Mouse (Mus musculus) spleen, postnatal 10 days (tissue): ENCODE measurements around the gene Ssna1.
"Not testable (repeated sequence)": the region's sequence is repeated elsewhere in the genome, so short reads cannot be mapped to it uniquely, and the experiment has no call there.

Source experiments
- DNase-seq, 2 experiments: peaks; one replicate each; pipeline ENCODE4 v3.0.0; 2021 to 2022; ENCODE audit warnings: low spot score in 2 of 2

The Ssna1 gene

DNA sequence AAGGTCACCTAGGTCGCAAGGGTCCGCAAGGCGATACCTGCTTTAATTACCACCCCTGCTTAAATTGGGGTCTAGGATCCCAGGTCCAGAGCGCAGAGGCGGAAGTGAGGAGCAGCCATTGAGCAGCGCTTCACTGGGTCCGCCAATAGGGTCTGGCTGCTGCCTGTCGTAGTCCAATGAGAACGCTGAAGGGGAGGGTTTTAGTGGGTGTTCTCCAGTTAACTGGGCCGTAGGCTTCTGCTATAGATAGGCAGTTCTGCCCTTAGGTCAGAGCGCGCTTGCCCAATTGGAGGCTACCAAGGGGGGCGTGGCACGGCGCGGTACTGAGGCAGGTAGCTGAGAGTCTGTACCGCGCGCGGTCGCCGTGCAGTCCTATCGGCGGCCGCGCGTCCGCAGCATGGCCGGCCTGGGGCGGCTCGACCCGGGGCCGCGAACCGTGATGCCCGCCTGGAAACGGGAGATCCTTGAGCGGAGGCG is 9.9 kb downstream of the Ssna1 start, which contains the start of gene Tprn:
Tprn (plus strand) TSS at position 328 of the 477 bp plus-strand sequence.
- peak; percentile 90 to 97 for DNase-seq

DNA sequence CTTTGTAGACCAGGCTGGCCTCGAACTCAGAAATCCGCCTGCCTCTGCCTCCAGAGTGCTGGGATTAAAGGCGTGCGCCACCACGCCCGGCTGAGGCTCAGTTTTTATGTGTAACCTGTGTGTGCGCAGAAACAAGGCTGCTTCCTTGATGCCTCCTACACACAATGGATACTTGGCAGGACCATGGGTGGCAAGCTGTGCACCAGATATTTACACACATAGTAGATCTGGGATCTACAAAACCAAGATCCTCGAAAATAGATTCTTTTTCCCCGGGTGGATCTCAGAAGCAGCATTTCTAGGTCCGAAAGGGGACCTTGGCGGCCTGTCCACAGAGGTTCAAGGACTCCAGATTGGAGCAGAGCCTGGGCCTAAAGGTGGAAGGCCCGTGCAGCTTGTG is 10.4 kb downstream of the Ssna1 start:
- no peak for DNase-seq

DNA sequence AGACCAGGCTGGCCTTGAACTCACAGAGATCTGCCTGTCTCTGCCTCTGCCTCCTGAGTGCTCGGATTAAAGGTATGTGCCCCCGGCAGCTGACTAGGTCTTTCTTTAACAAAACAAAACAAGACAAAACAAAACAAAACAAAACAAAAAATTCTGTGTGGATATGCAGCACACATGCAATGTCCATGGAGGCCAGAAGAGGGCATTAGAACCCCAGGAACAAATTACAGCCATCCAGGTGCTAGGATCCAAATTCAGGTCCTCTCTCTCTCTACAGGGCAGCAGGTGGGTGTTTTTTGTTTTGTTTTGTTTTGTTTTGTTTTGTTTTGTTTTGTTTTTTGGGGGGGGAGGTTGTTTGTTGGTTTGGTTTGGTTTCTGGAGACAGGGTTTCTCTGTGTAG is 13.4 kb downstream of the Ssna1 start:
- DNase-seq = peak in 1 of 2 experiments; percentile 40

DNA sequence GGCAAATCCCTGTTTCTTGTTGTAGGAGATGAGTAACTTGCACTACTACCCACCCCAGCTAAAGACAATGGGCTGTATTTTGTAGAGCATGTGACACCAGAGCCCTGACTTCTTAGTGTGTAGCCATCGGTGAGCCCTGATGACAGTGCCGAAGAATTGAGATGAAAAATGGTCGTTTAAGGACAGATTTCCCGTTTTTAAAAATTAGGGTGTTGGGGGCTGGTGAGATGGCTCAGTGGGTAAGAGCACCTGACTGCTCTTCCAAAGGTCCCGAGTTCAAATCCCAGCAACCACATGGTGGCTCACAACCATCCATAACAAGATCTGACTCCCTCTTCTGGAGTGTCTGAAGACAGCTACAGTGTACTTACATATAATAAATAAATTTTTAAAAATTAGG is 15.0 kb downstream of the Ssna1 start:
- DNase-seq = not testable (repeated sequence)

DNA sequence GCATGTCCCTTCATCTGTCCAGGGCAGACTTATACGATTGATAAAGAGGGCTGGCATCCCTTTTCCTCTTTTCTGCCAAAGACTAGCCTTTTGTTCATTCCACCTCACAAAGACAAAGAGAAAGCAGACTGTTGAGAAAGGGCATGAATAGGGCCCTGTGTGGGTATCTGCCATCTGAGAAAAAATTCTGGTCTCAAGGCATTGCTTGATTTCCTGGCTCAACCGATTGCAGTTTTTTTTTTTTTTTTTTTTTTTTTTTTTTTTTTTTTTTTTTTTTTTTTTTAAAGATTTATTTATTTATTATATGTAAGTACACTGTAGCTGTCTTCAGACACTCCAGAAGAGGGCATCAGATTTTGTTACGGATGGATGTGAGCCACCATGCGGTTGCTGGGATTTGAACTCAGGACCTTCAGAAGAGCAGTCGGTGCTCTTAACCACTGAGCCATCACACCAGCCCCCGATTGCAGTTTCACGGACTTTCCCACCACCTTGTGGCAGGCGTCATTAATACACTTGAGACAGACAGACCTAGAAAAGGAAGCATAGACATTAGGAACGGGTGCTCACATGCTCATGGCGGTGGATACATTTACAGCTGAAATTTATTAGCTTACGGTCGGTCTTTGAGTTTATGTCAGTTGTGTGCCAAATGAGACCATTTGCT is 15.7 kb downstream of the Ssna1 start:
- peak; percentile 41 to 82 for DNase-seq

DNA sequence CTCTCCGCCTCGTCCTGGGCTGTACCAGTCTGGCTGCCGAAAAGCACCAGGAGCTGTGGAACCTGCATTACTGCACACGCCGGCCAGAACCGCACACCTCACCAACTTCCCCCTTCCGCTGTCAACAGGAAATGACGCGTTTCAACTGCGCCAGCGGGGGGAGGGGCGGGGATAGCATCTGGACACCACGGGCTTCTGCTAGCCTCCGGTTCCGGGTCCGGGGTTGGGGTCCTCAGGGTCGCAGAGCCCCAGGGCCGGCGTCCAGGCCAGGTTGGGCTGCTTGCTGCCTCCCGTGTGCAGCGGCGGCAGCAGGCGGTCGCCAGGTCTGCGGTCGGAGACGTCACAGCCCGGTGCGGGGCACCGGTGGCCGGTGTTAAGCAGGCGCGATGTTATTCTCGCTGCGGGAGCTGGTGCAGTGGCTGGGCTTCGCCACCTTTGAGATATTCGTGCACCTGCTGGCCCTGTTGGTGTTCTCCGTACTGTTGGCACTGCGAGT is 16.9 kb downstream of the Ssna1 start, which contains the start of gene Tmem203:
Tmem203 (plus strand) TSS at position 156 of the 496 bp plus-strand sequence.
- peak; percentile 87 to 93 for DNase-seq

DNA sequence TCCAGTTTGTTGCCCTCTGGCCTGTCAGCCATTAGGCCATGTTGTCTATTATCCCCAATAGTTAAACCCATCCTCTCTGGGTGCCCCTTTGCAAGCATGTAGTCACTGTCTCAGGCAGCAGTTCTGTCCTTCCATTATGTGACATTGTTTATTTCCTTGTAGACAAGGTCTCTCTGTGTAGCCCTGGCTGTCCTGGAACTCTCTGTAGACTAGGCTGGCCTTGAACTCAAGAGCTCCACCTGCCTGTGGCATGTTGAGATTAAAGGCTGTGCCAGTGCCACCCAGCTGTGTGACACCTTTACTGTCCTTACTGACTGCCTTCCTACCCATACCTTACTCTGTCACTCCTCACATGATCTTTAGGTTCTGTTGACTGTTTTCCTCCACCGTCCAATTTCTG is 19.9 kb downstream of the Ssna1 start:
- peak in 1 of 2 experiments; percentile 54 for DNase-seq

DNA sequence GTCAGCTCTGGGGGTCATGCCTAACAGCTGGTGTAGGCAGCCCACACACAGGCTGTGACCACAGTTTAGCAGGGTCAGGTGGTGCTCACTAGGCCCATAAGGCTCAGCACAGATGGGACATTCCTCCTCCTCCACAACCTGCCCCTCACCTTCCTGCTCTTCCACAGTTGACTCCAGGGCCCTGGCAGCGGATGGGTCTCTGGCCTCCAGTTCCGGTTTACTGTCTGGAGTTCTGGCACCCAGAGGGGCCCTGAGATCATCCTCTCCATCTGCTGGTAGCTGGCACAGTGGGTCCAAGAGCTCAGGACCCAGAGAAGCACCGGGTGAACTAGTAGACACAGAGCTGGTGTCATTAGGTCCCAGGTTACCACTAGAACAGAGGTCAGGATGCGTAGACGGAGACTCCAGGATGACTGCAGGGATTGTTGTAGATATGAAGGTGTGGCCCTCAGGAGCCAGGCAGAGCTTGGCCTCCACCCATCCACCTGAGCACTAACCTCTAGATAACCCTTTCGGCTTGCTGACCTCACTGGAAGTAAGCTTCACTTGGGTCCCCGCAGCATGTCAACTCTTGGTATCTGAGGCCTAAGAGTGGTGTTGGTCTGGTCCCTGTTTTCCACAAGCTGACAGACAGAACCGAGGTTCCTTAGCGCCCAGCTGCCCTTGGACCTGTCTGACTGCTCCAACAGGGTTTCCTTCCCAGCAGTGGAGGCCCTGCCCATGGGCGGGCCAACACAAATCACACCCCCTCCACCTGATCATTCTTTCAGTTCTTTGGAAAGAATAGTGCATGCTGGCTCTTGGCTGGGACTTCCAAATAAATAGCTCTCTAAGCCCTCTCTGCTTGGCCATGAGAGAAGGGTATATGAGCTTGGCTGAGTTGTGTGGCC is 25.8 kb downstream of the Ssna1 start, which contains the start of gene AL732309.1:
AL732309.1 (minus strand) TSS at position 681 of the 890 bp plus-strand sequence.
- no peak for DNase-seq

DNA sequence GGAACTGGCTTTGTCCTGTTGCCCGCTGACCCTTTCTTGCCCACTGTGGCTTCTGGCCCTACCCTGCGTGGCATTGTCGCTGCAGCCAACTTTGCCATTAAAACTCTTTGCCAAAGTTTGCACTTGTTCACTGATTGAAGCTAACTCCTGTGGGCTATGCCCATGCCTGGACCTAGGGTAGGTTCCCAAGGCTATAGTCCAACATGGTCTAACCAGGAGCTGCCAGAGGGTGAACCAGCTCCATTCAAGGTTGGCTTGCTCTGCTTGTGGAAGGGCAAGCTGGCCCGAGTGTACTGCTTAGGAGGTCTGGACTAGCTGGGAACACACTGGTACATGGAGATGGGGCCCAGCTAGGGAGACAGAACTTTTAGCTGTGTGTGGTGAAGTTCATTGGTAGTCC is 28.1 kb downstream of the Ssna1 start:
- no peak for DNase-seq

DNA sequence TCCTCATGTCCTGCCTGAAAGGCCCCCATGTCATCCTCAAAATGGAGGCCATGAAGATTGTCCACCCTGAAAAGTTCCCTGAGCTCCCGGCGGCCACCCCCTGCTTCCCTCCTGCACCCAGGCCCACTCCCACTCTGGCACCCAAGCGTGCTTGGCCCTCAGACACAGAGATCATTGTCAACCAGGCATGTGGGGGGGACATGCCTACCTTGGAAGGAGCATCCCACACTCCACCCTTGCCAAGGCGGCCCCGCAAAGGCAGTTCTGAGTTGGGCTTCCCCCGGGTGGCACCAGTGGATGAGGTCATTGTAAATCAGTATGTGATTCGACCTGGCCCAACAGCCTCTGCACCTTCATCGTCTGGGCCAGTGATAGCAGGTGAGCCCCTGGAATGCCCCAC is 28.9 kb downstream of the Ssna1 start:
- DNase-seq = no peak

DNA sequence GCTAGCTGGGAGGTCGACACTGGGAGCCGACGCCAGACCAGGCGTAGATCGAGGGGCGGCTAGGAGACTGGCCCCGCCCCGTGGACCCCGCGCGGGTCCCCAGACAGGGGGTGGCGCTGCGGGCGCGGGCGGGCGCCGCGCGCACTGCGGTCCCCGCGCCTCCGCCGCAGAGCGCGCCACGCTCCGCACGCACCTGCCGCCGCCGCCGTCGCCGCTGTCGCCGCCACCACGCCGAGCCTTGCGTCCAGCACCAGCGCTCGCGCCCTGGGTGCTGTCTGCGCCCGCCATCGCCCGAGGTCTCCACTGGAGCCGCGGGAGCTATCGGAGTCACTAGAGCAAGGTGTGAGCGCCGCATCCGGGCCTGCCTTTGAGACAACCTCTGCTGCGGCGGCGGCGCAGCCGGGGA is 30.1 kb downstream of the Ssna1 start, which contains the start of the genes Rnf208 and Cysrt1:
Rnf208 (plus strand) TSS at position 155 of the 406 bp plus-strand sequence.
Cysrt1 (minus strand) TSS at position 352 of the 406 bp plus-strand sequence.
- DNase-seq = no peak

DNA sequence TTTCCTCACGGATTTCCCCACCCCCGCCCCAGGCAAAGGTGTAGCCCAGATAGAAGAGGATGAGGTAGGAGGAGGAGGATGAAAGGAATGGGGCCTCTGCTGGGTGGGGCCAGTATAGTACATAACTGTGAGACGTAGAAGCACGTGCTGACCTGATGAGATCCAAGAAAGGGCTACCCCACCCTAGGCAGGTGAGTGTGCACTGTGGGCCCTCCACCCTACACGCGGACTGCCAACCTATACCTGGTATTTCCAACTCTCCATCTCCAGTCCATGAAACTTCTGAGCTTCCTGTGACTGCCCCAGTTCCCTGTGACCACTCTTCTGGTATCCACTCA is 30.8 kb downstream of the Ssna1 start:
- DNase-seq = no peak

DNA sequence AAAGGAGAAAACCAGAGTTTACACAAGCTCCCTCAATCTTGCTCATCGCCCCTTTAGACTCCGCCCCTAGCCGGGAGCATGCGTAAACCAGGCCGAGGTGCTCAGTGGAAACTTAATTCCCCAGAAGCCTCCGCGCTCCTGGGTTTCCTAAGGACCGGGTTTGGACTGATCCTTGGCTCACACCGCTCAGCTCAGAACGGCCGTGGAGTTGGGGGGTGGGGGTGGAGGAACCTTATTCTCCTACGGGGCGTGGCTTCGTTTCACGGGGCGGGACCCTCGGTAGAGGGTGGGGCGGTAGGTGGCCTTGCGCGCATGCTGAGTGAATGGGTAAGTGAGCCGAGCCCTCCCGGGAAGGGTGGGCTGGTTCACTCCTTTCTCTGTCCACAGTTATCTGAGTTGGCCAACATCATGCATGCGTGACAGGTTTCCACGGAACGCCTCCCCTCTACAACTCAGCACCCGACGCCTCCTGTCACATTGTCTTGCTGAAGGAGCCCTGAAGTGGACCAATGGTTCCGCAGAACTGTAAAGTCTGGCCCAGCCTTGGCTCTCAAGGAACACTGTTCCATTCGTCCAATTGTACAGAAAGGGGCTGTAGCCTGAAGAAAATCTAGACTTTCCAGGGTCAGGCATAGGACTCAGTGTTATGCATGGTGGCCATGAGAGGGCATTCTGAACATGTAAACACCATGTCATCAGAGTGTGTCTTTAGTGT is 31.4 kb downstream of the Ssna1 start:
- peak in 1 of 2 experiments; percentile 54 for DNase-seq

DNA sequence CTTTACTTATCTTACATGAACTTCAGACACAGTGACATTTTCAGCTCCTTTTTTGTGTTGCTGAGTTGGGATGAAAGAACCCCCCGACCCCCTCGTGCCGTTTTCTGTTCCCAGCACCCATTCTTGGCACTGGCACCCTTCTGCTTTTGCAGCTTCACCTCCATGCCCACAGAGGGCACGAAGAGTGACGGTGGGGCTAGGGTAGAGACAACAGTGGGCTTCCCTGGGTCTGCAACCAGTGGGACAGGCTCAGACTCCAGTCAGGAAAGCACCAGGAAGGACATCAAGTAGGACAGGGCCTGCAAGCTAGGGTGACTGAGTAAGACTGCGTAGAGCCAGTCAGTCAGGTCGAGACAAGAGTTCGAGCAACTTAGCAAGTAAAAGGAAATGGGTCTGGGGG is 31.9 kb downstream of the Ssna1 start:
- DNase-seq = no peak

DNA sequence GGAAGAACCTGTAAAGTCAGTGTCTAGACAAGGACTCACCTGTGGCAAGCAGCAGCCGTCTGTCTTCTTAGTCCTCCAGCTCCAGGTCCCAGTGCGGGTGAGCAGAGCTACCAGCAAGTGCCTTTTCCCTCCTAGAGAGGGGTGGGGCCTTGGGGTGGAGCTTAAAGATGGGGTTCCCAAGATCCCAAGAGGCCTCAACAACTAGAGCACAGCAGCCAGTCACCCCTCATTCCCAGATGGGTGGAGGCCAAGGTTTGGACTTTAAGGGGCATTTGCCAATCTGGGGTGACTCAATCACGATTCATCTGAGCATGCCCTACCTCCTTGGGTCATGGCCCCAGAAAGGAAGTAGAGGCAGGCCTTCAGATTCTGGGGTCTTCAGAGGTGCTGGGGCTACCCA is 32.5 kb downstream of the Ssna1 start:
- no peak for DNase-seq

DNA sequence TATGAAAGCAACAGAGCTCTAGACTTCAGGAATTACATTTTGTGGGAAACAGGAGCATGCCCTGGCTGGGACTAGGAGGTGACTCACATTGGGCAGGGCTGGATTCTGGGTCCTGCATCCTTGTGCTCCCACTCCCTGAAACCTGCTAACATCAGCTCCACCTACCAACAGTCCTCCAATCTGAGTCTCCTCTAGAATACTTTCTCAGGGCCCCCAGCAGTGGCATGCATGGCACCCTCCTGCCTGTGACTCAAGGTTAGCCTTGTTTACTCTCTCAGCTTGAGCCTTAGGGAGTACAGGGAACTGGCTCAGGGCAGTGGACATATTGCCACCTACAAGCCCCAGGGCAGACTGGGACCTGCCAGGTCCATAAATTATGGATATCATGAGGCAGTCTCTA is 34.1 kb downstream of the Ssna1 start:
- DNase-seq = no peak

DNA sequence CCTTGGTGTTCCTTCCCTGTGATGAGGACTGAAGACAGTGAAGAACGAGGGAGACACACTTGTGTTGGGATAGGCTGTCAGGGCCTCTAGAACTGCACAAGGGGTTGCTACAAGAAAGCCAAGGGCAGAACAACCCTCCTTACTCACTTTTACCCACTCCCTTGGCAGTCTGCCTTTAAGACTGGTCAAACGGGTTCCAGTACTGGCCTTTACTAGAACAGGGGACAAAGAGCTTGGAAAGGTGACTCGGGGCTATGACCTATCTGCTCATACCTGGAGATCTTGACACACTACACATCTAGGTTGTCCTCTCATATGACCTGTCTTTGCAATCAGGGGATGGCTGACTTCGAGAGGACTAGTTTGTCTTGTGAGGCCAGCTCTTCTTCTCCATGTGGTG is 34.7 kb downstream of the Ssna1 start:
- no peak for DNase-seq

DNA sequence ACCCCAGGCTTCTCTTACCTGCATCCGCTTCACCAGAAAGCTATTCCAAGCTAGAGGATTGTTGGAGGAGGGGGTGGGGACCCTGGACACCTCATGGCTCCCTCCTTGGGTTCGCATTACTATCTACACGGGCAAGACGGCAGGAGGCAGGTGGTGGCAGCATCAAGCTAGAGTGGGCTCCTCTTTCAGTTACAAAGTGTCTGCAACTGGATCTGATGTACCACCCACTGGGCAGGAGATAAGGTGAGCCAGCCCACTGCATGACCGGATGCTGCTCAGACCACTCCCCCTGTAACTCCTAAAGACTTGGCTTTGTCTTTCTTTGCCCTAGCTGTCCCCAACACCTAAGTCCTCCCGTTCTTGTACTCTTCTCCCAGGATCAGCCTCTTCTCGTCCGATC is 35.6 kb downstream of the Ssna1 start, which contains the start of gene Rnf224:
Rnf224 (minus strand) TSS at position 174 of the 400 bp plus-strand sequence.
- no peak for DNase-seq

DNA sequence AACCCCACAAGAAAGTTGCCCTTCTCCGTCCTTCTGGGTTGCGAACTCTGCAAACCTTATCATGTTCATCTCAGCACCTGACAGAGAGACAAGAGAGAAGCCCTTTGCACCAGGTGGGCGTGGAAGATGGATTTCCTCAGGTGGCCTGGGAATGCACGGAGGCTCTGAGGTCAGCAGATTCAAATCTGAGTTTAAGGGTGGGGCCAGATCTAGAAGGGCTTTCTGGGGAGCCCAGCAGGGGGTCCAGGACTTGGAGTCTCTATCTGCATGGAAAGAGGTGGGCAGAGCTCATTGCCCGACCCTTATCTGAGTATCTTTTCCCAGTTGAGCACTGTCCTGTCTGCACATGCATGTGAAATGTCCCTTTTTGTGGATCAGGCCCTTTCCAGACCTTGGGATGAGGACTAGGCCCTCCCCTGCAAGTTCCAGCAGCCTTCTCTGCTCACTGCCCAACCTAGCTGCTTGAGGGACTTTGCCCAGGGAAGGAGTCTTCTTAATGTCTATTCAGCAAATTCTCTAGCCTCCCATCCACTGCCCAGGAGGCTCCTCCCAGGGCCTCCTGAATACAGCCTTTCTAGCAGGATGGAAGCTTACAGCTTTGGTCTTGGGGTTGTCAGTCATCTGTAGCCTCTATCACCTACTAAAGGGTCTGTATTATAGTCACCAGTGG is 37.6 kb downstream of the Ssna1 start:
- DNase-seq = no peak

DNA sequence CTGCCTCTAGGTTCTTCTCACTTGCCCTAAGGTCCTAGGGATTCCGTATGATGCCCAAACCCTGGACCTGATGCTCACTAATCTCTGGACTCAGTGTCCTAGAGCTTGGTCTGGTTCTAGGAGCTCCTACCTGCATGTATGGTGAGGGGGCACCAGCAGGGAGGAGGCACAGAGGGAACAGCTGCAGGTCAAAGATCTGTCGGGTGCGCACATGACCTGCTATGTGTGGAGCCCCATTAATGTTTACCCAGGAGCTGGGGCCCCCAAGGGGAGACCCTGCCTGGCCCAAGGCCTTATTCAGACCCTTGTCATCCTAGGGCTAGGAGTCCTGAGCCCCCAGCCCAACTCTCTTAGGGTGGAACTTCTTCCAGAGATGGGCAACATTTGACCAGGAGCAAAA is 38.2 kb downstream of the Ssna1 start, which contains the start of gene Slc34a3:
Slc34a3 (minus strand) TSS at position 315 of the 400 bp plus-strand sequence.
- no peak for DNase-seq

DNA sequence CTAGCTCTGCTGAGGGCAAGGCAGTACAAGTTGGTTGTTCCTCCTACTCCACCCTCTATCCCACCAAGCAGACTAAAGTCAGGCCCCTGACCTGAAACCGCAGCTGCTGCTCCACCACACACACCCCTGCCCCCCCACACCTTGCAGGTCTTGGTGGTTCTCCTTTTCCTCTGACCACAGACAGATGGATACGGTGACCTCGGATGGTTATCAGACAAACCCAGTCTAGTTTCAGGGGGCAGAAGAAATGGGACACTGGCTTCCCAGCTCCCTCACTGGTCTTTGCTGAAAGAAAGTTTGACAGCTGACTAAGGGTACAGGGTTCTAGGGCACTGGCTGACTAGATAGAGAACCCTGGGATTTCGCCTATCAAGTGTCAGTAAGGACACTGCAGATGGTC is 38.8 kb downstream of the Ssna1 start:
- DNase-seq = no peak
